Mouse (Mus musculus) hindbrain, embryonic 13.5 days (tissue): ENCODE data around the gene Oosp2. TPM values are rescaled to one million over a fixed set of nuclear protein-coding genes. Genes with fewer than 3 reads are reported as not detected.

Experiments
- ATAC-seq: fragments of 200-750 bp; cut with Nextera tagmentation; 2 replicates; pipeline ENCODE4 v1.8.0; 2017; ENCODE audit warnings: moderate TSS enrichment; ENCODE audit not compliant: low FRiP score
- H3K27ac ChIP-seq: fragments of 300-500 bp; sonication (generic); 2 replicates; pipeline ENCODE4 v1.5.1; 2015; ENCODE audit warnings: inconsistent platforms, mild to moderate bottlenecking, moderate library complexity
- H3K27me3 ChIP-seq: fragments of 300-500 bp; sonication (generic); 2 replicates; pipeline ENCODE4 v1.6.1; 2015; ENCODE audit warnings: mild to moderate bottlenecking, inconsistent platforms
- H3K36me3 ChIP-seq: fragments of 300-500 bp; sonication (generic); 2 replicates; pipeline ENCODE4 v1.6.1; 2015; ENCODE audit warnings: mild to moderate bottlenecking, inconsistent platforms
- H3K4me1 ChIP-seq: fragments of 300-500 bp; sonication (generic); replicated peaks from 2 replicates; pipeline ENCODE4 v1.6.1; 2015; ENCODE audit warnings: inconsistent platforms
- H3K4me2 ChIP-seq: fragments of 300-500 bp; sonication (generic); 2 replicates; pipeline ENCODE4 v1.6.1; 2015; ENCODE audit warnings: inconsistent platforms, mild to moderate bottlenecking, moderate library complexity
- H3K4me3 ChIP-seq: fragments of 300-500 bp; sonication (generic); 2 replicates; pipeline ENCODE4 v1.5.1; 2015; ENCODE audit warnings: mild to moderate bottlenecking, inconsistent platforms
- H3K9ac ChIP-seq: fragments of 300-500 bp; sonication (generic); 2 replicates; pipeline ENCODE4 v1.6.1; 2015; ENCODE audit warnings: mild to moderate bottlenecking, inconsistent platforms
- H3K9me3 ChIP-seq: fragments of 300-500 bp; sonication (generic); 2 replicates; pipeline ENCODE4 v1.6.1; 2016; ENCODE audit warnings: inconsistent platforms
- WGBS: fragments of 180-500 bp; shearing (Covaris S2); methylation state at CpG from one replicate; pipeline ENCODE4 v1.1.7; 2015; 5-methylcytosine and 5-hydroxymethylcytosine counted together
- polyA plus RNA-seq: library from polyadenylated mRNA; unstranded; fragments of >200 nt; fragmentation: Nextera tagmentation; extraction: Ambion mirVana; gene quantifications from 2 replicates; pipeline ENCODE4 v1.2.1, GENCODE M21; 2015

The Oosp2 gene
- polyA plus RNA-seq, 1 experiment from 2014 or later: not detected

- Histone ChIP-seq H3K4me1 (no peaks in the 10 kb centered on the region), H3K9ac (no peak overlapping the region), H3K36me3 (no peaks in the 10 kb centered on the region), H3K4me2 (no peak overlapping the region), H3K27ac (no peak overlapping the region), H3K27me3 (no peaks in the 10 kb centered on the region), H3K9me3 (no peaks in the 10 kb centered on the region), H3K4me3 (no peak overlapping the region)
- no peak for ATAC-seq
- 95% methylated on average over 1 of the region's 1 CpGs for WGBS
Measured at GRCm38 (mm10) chr19:11633732-11634131, 26.6 kb downstream of the Oosp2 start.

GRCm38 (mm10) chr19:11625231-11625630 lies 35.1 kb downstream of the Oosp2 start:
- ATAC-seq: no peak
- Histone ChIP-seq H3K27ac (no peak overlapping the region), H3K4me2 (no peak overlapping the region), H3K9me3 (no peaks in the 10 kb centered on the region), H3K4me1 (no peaks in the 10 kb centered on the region), H3K27me3 (no peaks in the 10 kb centered on the region), H3K36me3 (no peaks in the 10 kb centered on the region), H3K9ac (no peak overlapping the region), H3K4me3 (no peak overlapping the region)
- WGBS: 76% methylated on average over 5 of the region's 5 CpGs

DNA sequence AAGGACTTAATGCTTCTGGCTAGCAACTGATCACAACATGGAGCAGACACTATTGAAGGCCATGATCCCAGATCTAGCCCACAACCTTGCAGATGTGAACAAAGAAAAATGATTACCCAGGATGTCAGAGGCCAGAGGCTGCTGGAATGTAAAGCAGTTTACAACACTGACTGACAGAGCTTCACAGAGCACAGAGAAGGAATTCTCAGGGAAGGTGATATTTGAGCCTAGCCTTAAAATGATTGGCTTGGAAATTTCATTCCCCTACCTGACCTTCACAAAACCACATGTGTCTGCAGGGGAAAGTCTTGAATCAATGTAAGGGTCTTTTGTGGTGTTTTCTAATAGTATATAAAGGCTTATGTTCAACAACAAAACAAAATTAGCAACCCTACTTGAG lies 35.6 kb downstream of the Oosp2 start:
- Histone ChIP-seq H3K36me3 (no peaks in the 10 kb centered on the region), H3K4me1 (no peaks in the 10 kb centered on the region), H3K27ac (no peak overlapping the region), H3K9ac (no peak overlapping the region), H3K9me3 (no peaks in the 10 kb centered on the region), H3K4me2 (no peak overlapping the region), H3K4me3 (no peak overlapping the region), H3K27me3 (no peaks in the 10 kb centered on the region)
- ATAC-seq: no peak

GRCm38 (mm10) chr19:11623551-11623950 lies 36.8 kb downstream of the Oosp2 start, which contains the start of gene Ms4a2:
Gene Ms4a2, minus strand, starts transcription at chr19:11623719.
- Histone ChIP-seq H3K27me3 (no peaks in the 10 kb centered on the region), H3K4me3 (no peak within 1 kb of the TSS), H3K27ac (no peak within 1 kb of the TSS), H3K4me1 (no peaks in the 10 kb centered on the region), H3K9ac (no peak within 1 kb of the TSS), H3K4me2 (no peak within 1 kb of the TSS), H3K9me3 (no peaks in the 10 kb centered on the region), H3K36me3 (no peaks in the 10 kb centered on the region)
- WGBS: 91% methylated on average over 2 of the region's 2 CpGs
- no peak for ATAC-seq

- Histone ChIP-seq H3K4me2 (no peak overlapping the region), H3K27me3 (no peaks in the 10 kb centered on the region), H3K4me1 (no peaks in the 10 kb centered on the region), H3K27ac (no peak overlapping the region), H3K9ac (no peak overlapping the region), H3K4me3 (no peak overlapping the region), H3K9me3 (no peaks in the 10 kb centered on the region), H3K36me3 (no peaks in the 10 kb centered on the region)
- ATAC-seq: no peak
Measured at GRCm38 (mm10) chr19:11617983-11618382, 42.4 kb downstream of the Oosp2 start.

DNA sequence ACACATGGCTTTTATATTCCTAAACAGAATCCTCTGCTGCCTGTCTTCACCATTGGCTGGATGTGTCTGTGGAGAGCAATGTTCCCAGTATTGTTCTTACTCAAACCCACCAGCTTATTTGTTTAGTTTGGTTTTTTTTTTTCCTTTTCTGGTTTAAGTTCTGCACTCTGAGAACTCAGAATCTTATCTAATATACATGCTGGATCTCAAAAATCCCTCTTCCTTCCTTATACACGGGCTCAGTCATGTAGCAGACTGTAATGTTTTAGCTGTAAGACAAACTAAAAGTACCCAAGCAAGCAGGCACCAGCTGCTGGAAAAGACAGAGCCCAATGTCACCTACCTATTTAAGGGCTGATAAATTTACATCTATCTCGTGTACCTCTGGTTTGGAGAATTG lies 45.6 kb downstream of the Oosp2 start:
- Histone ChIP-seq H3K4me3 (no peak overlapping the region), H3K9ac (no peak overlapping the region), H3K27ac (no peak overlapping the region), H3K4me2 (no peak overlapping the region), H3K36me3 (no peaks in the 10 kb centered on the region), H3K9me3 (no peaks in the 10 kb centered on the region), H3K27me3 (no peaks in the 10 kb centered on the region), H3K4me1 (no peaks in the 10 kb centered on the region)
- WGBS: 68% methylated on average over 2 of the region's 2 CpGs
- no peak for ATAC-seq

DNA sequence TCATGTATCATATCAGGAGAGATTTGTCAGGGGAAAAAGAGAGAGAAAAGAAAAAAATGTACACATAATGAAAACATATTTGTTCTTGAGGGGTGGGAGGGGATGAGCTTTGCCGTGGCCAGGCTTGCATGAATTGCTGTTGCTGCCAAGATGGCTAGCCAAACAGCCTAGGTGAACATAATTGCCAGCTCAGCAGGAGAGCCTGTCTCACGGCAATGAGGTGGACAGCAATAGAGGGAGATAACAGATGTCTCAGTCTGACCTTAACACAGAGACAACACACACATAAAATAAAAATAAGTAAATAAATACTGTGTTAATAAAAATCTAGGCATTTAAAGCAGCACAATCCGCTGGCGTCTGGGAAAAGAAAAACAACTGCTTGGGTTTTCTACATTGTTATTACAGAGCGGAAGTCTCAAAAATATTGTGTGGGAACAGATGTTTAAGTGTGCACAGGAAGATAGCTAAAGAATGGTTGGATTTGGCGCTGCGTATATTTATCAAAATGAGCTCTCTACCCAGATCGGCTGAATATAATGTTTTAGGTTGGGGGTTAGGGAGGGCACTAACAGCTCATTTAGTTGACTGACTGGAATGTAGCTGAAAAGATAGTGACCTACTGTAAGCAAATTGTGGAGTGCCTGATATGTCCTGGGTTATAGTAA lies 46.4 kb downstream of the Oosp2 start:
- Histone ChIP-seq H3K9me3 (no peaks in the 10 kb centered on the region), H3K4me3 (no peak overlapping the region), H3K27me3 (no peaks in the 10 kb centered on the region), H3K27ac (no peak overlapping the region), H3K4me2 (no peak overlapping the region), H3K9ac (no peak overlapping the region), H3K4me1 (no peaks in the 10 kb centered on the region), H3K36me3 (no peaks in the 10 kb centered on the region)
- no peak for ATAC-seq
- WGBS: 77% methylated on average over 8 of the region's 8 CpGs

- no peaks in the 10 kb centered on the region for H3K9me3 ChIP-seq
- 100% methylated on average over 1 of the region's 1 CpGs for WGBS
- H3K4me3 ChIP-seq: no peak overlapping the region
- no peak for ATAC-seq
- no peaks in the 10 kb centered on the region for H3K4me1 ChIP-seq
- no peak overlapping the region for H3K4me2 ChIP-seq
- no peaks in the 10 kb centered on the region for H3K36me3 ChIP-seq
- H3K27ac ChIP-seq: no peak overlapping the region
- H3K27me3 ChIP-seq: no peaks in the 10 kb centered on the region
- H3K9ac ChIP-seq: no peak overlapping the region
Measured at GRCm38 (mm10) chr19:11613084-11613483, 47.3 kb downstream of the Oosp2 start.

DNA sequence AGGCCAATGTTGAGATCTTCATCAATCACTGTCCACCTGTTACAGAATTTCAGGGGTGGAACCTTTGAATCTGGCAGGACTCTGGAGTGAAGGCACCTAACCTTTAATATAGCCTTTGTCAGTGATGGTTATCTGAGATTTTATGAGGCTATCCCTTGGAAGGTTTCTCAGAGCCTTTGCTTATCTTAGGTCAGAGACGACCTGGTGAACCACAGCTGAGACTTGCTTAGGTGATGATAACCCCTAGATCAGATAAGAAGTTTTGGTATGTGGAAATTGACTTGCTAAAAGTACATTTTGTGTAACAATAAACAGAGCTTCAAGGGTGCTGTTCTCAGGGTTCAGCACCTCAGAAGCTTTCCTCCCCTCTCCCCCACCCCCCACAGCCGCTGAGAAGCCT lies 48.1 kb downstream of the Oosp2 start:
- H3K27me3 ChIP-seq: no peaks in the 10 kb centered on the region
- H3K27ac ChIP-seq: no peak overlapping the region
- H3K9ac ChIP-seq: no peak overlapping the region
- H3K4me1 ChIP-seq: no peaks in the 10 kb centered on the region
- ATAC-seq: no peak
- no peak overlapping the region for H3K4me3 ChIP-seq
- H3K9me3 ChIP-seq: no peaks in the 10 kb centered on the region
- H3K4me2 ChIP-seq: no peak overlapping the region
- 70% methylated on average over 2 of the region's 2 CpGs for WGBS
- no peaks in the 10 kb centered on the region for H3K36me3 ChIP-seq

DNA sequence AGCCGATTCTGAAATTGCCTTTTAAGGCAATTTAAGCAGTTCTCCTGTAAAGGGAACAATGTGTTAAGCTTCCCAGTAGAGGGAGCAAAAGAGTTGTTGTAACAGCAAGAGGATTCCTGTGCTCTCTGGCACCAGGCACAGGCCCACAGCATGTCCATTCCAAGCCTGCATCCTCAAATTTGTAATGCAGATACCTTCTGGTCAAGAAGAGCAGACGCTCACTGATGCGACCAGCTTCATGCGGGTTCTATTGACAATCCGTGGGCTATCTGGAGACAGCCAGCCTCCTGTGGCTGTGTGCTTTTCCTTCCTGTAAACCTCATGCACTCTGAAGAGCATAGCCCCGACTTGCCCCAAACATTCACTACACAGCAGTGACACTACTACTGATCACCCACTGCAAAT lies 48.8 kb downstream of the Oosp2 start:
- H3K27me3 ChIP-seq: no peaks in the 10 kb centered on the region
- H3K4me1 ChIP-seq: no peaks in the 10 kb centered on the region
- WGBS: 29% methylated on average over 6 of the region's 6 CpGs
- no peak overlapping the region for H3K4me3 ChIP-seq
- H3K4me2 ChIP-seq: no peak overlapping the region
- peak; percentile 81 for ATAC-seq
- H3K27ac ChIP-seq: no peak overlapping the region
- no peak overlapping the region for H3K9ac ChIP-seq
- no peaks in the 10 kb centered on the region for H3K9me3 ChIP-seq
- H3K36me3 ChIP-seq: no peaks in the 10 kb centered on the region

GRCm38 (mm10) chr19:11608172-11608571 lies 52.2 kb downstream of the Oosp2 start:
- Histone ChIP-seq H3K27ac (no peak overlapping the region), H3K9ac (no peak overlapping the region), H3K36me3 (no peaks in the 10 kb centered on the region), H3K27me3 (no peaks in the 10 kb centered on the region), H3K4me2 (no peak overlapping the region), H3K4me3 (no peak overlapping the region), H3K9me3 (no peaks in the 10 kb centered on the region), H3K4me1 (no peaks in the 10 kb centered on the region)
- ATAC-seq: no peak
- 19% methylated on average over 1 of the region's 1 CpGs for WGBS

GRCm38 (mm10) chr19:11604603-11605002 lies 55.8 kb downstream of the Oosp2 start, which contains the start of gene Ms4a6d:
Gene Ms4a6d, minus strand, starts transcription at chr19:11604849.
- Histone ChIP-seq H3K4me2 (no peak within 1 kb of the TSS), H3K27me3 (no peaks in the 10 kb centered on the region), H3K9me3 (no peaks in the 10 kb centered on the region), H3K4me3 (no peak within 1 kb of the TSS), H3K27ac (no peak within 1 kb of the TSS), H3K9ac (no peak within 1 kb of the TSS), H3K36me3 (no peaks in the 10 kb centered on the region), H3K4me1 (no peaks in the 10 kb centered on the region)
- ATAC-seq: no peak
- WGBS: 93% methylated on average over 2 of the region's 2 CpGs

GRCm38 (mm10) chr19:11602026-11602425 lies 58.3 kb downstream of the Oosp2 start:
- no peaks in the 10 kb centered on the region for H3K36me3 ChIP-seq
- H3K4me1 ChIP-seq: no peaks in the 10 kb centered on the region
- no peak overlapping the region for H3K4me3 ChIP-seq
- 95% methylated on average over 2 of the region's 2 CpGs for WGBS
- no peak overlapping the region for H3K27ac ChIP-seq
- H3K4me2 ChIP-seq: no peak overlapping the region
- H3K9me3 ChIP-seq: no peaks in the 10 kb centered on the region
- no peak overlapping the region for H3K9ac ChIP-seq
- no peak for ATAC-seq
- H3K27me3 ChIP-seq: no peaks in the 10 kb centered on the region
